Mouse (Mus musculus) embryonic fibroblast, embryonic 13.5 days (primary cell): ENCODE results near the gene Capn1. TPM values are rescaled to one million over a fixed set of nuclear protein-coding genes. Genes with fewer than 3 reads are reported as not detected.
A peak's percentile ranks its signal among the peaks of the same experiment; 100 is the strongest.

ENCODE experiments used
- H3K27ac ChIP-seq: 2 replicates; pipeline ENCODE4 v1.5.1; 2012; ENCODE audit warnings: low read length, control low read depth, inconsistent platforms; ENCODE audit not compliant: insufficient read depth
- H3K4me1 ChIP-seq: 2 replicates; pipeline ENCODE4 v1.6.1; 2011; ENCODE audit warnings: low read length; ENCODE audit not compliant: control insufficient read depth, insufficient read depth
- H3K4me3 ChIP-seq: 2 replicates; pipeline ENCODE4 v1.5.1; 2011; ENCODE audit warnings: mild to moderate bottlenecking, control low read depth, low read length; ENCODE audit not compliant: insufficient read depth
- CTCF ChIP-seq: IDR thresholded peaks from 2 replicates; pipeline ENCODE4 v1.5.1; 2011; ENCODE audit warnings: mild to moderate bottlenecking, control low read depth, low read length, moderate library complexity, borderline replicate concordance; ENCODE audit not compliant: insufficient read depth
- POLR2A ChIP-seq: IDR thresholded peaks from 2 replicates; pipeline ENCODE4 v1.6.1; 2011; ENCODE audit warnings: low read depth, mild to moderate bottlenecking, control low read depth, low read length, moderate library complexity
- polyA plus RNA-seq: library from polyadenylated mRNA; stranded (reverse); fragments of >200 nt; gene quantifications from 2 replicates; pipeline ENCODE4 v1.2.4, GENCODE M21; 2011; ENCODE audit warnings: low read depth; ENCODE audit not compliant: missing spikeins, insufficient read length

The Capn1 gene
- polyA plus RNA-seq, 1 experiment: 46.5 TPM

- Histone ChIP-seq H3K27ac (peak overlapping the region; percentile 17), H3K4me1 (peaks cover 13% of the 10 kb centered on the region; the same call in 1 of the 2 replicates), H3K4me3 (no peak overlapping the region)
- TF ChIP-seq CTCF (no peak), POLR2A (no peak)
These were observed 59.7 kb downstream of the Capn1 start for GRCm38 (mm10) chr19:5955704-5956670.

DNA sequence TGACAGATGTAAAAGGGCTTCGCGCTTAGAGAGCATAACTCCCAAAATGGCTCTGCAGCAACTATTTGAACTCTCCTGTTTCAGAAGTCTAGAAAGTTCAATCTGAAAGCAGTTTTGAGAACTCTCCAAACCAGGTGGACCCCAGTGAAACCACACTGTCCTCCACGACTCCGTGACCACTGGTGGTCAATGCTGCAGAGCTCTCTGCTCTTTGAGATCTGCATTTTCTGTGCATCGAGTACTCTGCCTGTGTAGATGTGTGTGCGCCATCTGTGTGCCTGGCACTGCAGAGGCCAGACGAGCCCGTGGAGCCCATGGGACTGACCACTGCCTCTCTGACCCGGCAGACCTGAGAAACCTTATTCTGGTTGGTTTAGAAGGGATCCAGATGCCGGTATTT lies 60.8 kb downstream of the Capn1 start:
- TF ChIP-seq CTCF (no peak), POLR2A (no peak)
- Histone ChIP-seq H3K4me3 (no peak overlapping the region), H3K27ac (no peak overlapping the region), H3K4me1 (peaks cover 13% of the 10 kb centered on the region; the same call in 1 of the 2 replicates)

DNA sequence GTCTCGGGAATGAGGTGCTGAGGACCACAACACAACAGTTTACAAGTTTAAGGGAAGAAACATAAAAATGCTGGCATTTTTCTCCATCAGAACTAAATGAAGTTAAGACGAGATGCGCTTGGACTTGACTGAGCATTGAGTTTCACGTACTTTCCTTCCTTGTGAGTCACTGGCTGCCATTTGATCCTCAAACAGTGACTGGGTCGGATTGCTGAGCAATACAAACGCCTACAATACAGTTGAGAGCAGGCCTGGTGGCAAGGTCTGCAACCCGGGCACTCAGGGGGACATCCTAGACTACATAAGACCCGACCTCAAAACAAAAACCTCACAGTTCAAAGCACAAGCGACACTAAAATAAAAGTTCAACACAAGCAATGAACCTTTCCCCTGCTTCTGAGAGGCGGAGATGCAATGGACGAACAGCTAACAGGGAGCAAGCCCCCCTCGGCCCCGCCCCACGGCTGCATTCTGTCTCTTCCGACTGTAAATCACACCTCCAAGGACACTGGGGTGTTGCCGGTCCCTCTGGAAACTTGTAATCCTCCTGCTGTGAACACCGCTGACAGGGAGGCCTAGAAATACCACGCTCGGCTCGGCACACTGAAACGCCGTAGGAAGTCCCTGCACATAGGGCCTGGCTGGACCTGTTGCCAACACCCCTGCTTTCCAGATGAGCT lies 61.5 kb downstream of the Capn1 start:
- H3K4me3 ChIP-seq: no peak overlapping the region
- peaks cover 13% of the 10 kb centered on the region; the same call in 1 of the 2 replicates for H3K4me1 ChIP-seq
- TF ChIP-seq CTCF: no peak
- TF ChIP-seq POLR2A: no peak
- H3K27ac ChIP-seq: peak overlapping the region; percentile 42

DNA sequence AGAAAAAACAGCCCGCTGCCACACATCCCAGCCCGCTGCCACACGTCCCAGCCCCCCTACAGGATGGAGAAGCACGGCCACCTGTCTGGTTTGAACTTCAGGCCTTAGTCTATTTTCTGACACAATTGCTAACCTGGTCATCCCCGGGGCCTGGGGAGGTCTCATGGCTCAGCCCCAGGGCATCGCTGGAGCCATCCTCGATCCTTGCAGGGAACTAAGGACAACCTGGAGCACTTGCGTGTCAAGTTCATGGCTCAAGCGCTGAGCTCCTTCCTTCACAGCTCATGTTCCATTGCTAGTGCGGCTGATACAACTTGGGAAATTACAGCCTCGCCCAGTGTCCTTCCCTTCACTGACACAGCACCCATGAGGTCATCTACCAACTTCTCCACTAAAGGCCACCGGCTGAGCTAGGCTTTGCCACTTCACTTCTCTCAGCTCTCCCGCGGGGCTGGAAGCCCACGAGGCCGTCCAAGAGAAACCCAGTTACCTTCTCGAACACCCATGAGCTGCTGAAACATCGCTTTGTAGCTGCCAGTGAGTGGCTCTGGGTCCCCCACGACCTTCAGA lies 62.4 kb downstream of the Capn1 start:
- Histone ChIP-seq H3K4me1 (peaks cover 13% of the 10 kb centered on the region; the same call in 1 of the 2 replicates), H3K27ac (no peak overlapping the region), H3K4me3 (no peak overlapping the region)
- TF ChIP-seq POLR2A: no peak
- TF ChIP-seq CTCF: no peak

GRCm38 (mm10) chr19:5952071-5952691 lies 63.5 kb downstream of the Capn1 start:
- peaks cover 13% of the 10 kb centered on the region; the same call in 1 of the 2 replicates for H3K4me1 ChIP-seq
- TF ChIP-seq POLR2A (no peak), CTCF (no peak)
- no peak overlapping the region for H3K27ac ChIP-seq
- no peak overlapping the region for H3K4me3 ChIP-seq

DNA sequence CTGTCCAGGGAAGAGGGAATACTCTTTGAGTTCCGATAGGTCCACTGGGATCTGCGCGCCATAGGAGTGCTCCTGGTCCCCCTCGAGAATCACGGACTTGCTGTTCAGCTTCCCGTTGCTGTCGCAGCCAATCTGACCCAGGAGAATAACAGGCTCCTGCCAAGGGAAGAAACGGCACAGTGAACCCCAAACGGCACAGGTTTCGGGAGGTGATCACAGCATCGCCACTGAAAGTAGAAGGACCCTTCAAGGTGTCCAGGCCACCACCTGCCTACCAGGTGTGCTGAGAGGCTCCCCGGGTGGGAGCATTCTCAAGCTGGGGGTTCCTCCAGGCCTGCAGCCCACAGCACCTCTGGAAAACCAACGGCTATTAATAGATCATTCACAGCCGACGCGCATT lies 64.1 kb downstream of the Capn1 start:
- Histone ChIP-seq H3K4me1 (peaks cover 13% of the 10 kb centered on the region; the same call in 1 of the 2 replicates), H3K4me3 (no peak overlapping the region), H3K27ac (no peak overlapping the region)
- TF ChIP-seq POLR2A: no peak
- no peak for TF ChIP-seq CTCF

DNA sequence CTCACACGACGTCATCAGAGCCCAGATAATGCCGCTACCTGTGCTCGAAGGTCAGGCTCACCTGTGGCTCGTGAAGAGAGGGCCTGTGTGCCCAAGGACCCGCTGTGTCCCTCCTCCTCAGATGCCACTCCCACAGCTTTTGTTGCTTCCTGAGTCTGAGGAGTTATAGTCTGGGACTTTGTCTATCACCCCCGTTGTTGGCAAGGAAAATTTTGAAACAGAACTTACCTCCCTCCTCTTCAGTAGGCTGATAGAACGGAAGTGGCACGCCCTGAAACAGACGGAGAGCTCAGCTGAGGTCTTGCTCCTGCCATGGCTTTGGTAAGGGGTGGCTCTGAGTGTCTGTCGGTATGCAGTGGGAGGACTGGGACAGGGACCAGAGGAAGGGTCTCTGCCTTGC lies 65.5 kb downstream of the Capn1 start:
- H3K27ac ChIP-seq: no peak overlapping the region
- peaks cover 16% of the 10 kb centered on the region for H3K4me1 ChIP-seq
- no peak overlapping the region for H3K4me3 ChIP-seq
- TF ChIP-seq POLR2A (no peak), CTCF (no peak)

- no peak for TF ChIP-seq CTCF
- no peak overlapping the region for H3K4me3 ChIP-seq
- H3K27ac ChIP-seq: peak overlapping the region; percentile 92
- H3K4me1 ChIP-seq: peaks cover 11% of the 10 kb centered on the region
These were observed 69.8 kb downstream of the Capn1 start for GRCm38 (mm10) chr19:5945891-5946290.

GRCm38 (mm10) chr19:5945027-5945426 lies 70.7 kb downstream of the Capn1 start:
- no peak overlapping the region for H3K4me3 ChIP-seq
- H3K27ac ChIP-seq: peak overlapping the region; percentile 92
- TF ChIP-seq CTCF (no peak), POLR2A (0 out of 2 replicates have a peak, but pooled peaks have one; percentile 24)
- peaks cover 15% of the 10 kb centered on the region for H3K4me1 ChIP-seq
